Mouse (Mus musculus) C2C12 (cell line): ENCODE data around the gene Tcp10b. TPM values are rescaled to one million over a fixed set of nuclear protein-coding genes. Genes with fewer than 3 reads are reported as not detected.
"Not testable (repeated sequence)": the region's sequence is repeated elsewhere in the genome, so short reads cannot be mapped to it uniquely, and the experiment has no call there.

Experiments used
- H3K27me3 ChIP-seq: one replicate; pipeline ENCODE4 v1.6.1; 2011; ENCODE audit not compliant: control insufficient read depth, insufficient read depth, insufficient read length
- H3K36me3 ChIP-seq: one replicate; pipeline ENCODE4 v1.6.1; 2011; ENCODE audit not compliant: control insufficient read depth, insufficient read depth
- H3K4me3 ChIP-seq: one replicate; pipeline ENCODE4 v1.5.1; 2011; ENCODE audit warnings: mild to moderate bottlenecking, control low read depth; ENCODE audit not compliant: poor library complexity, insufficient read depth, severe bottlenecking
- H3K79me2 ChIP-seq: one replicate; pipeline ENCODE4 v1.6.1; 2011; ENCODE audit not compliant: control insufficient read depth, insufficient read depth
- H3K79me3 ChIP-seq: one replicate; pipeline ENCODE4 v1.6.1; 2011; ENCODE audit warnings: low read depth, control low read depth
- H3ac ChIP-seq: one replicate; pipeline ENCODE3; 2011; ENCODE audit warnings: low read depth; ENCODE audit not compliant: control insufficient read depth, insufficient read length
- CEBPB ChIP-seq: IDR thresholded peaks from one replicate; pipeline ENCODE4 v1.6.1; 2011; ENCODE audit warnings: low read depth, mild to moderate bottlenecking, control low read depth, moderate library complexity
- CTCF ChIP-seq: IDR thresholded peaks from one replicate; pipeline ENCODE4 v1.5.1; 2011; ENCODE audit not compliant: control insufficient read depth, insufficient read depth, insufficient read length
- FOSL1 ChIP-seq: IDR thresholded peaks from one replicate; pipeline ENCODE4 v1.8.0; 2011; ENCODE audit warnings: mild to moderate bottlenecking, low read length; ENCODE audit not compliant: poor library complexity, insufficient read depth, severe bottlenecking
- MAX ChIP-seq: IDR thresholded peaks from one replicate; pipeline ENCODE4 v1.6.1; 2011; ENCODE audit warnings: mild to moderate bottlenecking, control low read depth
- MYOD1 ChIP-seq: IDR thresholded peaks from one replicate; pipeline ENCODE4 v1.6.1; 2011; ENCODE audit warnings: low read depth; ENCODE audit not compliant: control insufficient read depth, insufficient read length
- MYOG ChIP-seq: IDR thresholded peaks from one replicate; pipeline ENCODE4 v1.6.1; 2011; ENCODE audit not compliant: control insufficient read depth, insufficient read length; ENCODE audit errors: extremely low read depth
- USF1 ChIP-seq: IDR thresholded peaks from one replicate; pipeline ENCODE4 v1.6.1; 2011; ENCODE audit warnings: low read depth, mild to moderate bottlenecking, control low read depth, moderate library complexity
- long read RNA-seq, 2 experiments: library from polyadenylated mRNA; unstranded; transcript quantifications; one replicate each; pipeline ENCODE4 v2.0.0; 2019 to 2020
- polyA plus RNA-seq: library from polyadenylated mRNA; unstranded; fragments of >200 nt; fragmentation: generic; extraction: Trizol; gene quantifications from one replicate; pipeline ENCODE4 v1.2.1, GENCODE M21; 2012; ENCODE audit warnings: missing spikeins

The Tcp10b gene
- polyA plus RNA-seq = not detected
- long read RNA-seq, experiment 1 = 0 reads
- long read RNA-seq, experiment 2 = 0 reads

- not testable (repeated sequence) for H3K36me3 ChIP-seq, H3ac ChIP-seq, H3K4me3 ChIP-seq, H3K79me2 ChIP-seq, H3K27me3 ChIP-seq, H3K79me3 ChIP-seq
These were observed at the start of gene Tcp10b for GRCm38 (mm10) chr17:13060804-13061203. Gene Tcp10b, plus strand, starts transcription at chr17:13061104.

- H3ac ChIP-seq = no peak overlapping the region
- H3K79me2 ChIP-seq = peaks cover 13% of the 10 kb centered on the region
- no peaks in the 10 kb centered on the region for H3K27me3 ChIP-seq
- H3K4me3 ChIP-seq = no peak overlapping the region
- H3K36me3 ChIP-seq = peaks cover 42% of the 10 kb centered on the region
- TF ChIP-seq MYOG (no peak), USF1 (no peak), CEBPB (no peak), MAX (no peak), MYOD1 (no peak), CTCF (no peak), FOSL1 (no peak)
- H3K79me3 ChIP-seq = peaks cover 7% of the 10 kb centered on the region
These were observed 47.6 kb upstream of the Tcp10b start for GRCm38 (mm10) chr17:13013316-13013715.

GRCm38 (mm10) chr17:13036627-13037192, 24.2 kb upstream of the Tcp10b start:
- not testable (repeated sequence) for H3K79me2 ChIP-seq

GRCm38 (mm10) chr17:13043846-13044673, 16.8 kb upstream of the Tcp10b start:
- not testable (repeated sequence) for H3K27me3 ChIP-seq, H3ac ChIP-seq, H3K36me3 ChIP-seq, H3K79me3 ChIP-seq, H3K79me2 ChIP-seq, H3K4me3 ChIP-seq

More at GRCm38 (mm10) chr17:13036627-13037192, 24.2 kb upstream of the Tcp10b start:
- not testable (repeated sequence) for H3K36me3 ChIP-seq, H3K4me3 ChIP-seq, H3K79me3 ChIP-seq, H3K27me3 ChIP-seq, H3ac ChIP-seq

GRCm38 (mm10) chr17:13052124-13052813, 8.6 kb upstream of the Tcp10b start, which contains the start of gene Gpr31b:
Gene Gpr31b, minus strand, starts transcription at chr17:13052296.
- not testable (repeated sequence) for H3K4me3 ChIP-seq, H3K36me3 ChIP-seq, H3K79me2 ChIP-seq, H3K27me3 ChIP-seq, H3ac ChIP-seq, H3K79me3 ChIP-seq

- H3K27me3 ChIP-seq, H3K4me3 ChIP-seq: not testable (repeated sequence)
These were observed 2.0 kb downstream of the Tcp10b start for GRCm38 (mm10) chr17:13062882-13063281.

GRCm38 (mm10) chr17:13067864-13068385, 7.0 kb downstream of the Tcp10b start:
- not testable (repeated sequence) for H3K27me3 ChIP-seq, H3K79me2 ChIP-seq, H3K36me3 ChIP-seq, H3K79me3 ChIP-seq, H3K4me3 ChIP-seq, H3ac ChIP-seq

More at GRCm38 (mm10) chr17:13062882-13063281, 2.0 kb downstream of the Tcp10b start:
- H3ac ChIP-seq, H3K79me2 ChIP-seq, H3K79me3 ChIP-seq, H3K36me3 ChIP-seq: not testable (repeated sequence)

GRCm38 (mm10) chr17:13069227-13069626, 8.3 kb downstream of the Tcp10b start:
- H3K36me3 ChIP-seq, H3K79me2 ChIP-seq, H3K27me3 ChIP-seq, H3K4me3 ChIP-seq, H3K79me3 ChIP-seq, H3ac ChIP-seq: not testable (repeated sequence)

- H3K79me3 ChIP-seq, H3ac ChIP-seq, H3K27me3 ChIP-seq, H3K79me2 ChIP-seq, H3K36me3 ChIP-seq, H3K4me3 ChIP-seq: not testable (repeated sequence)
These were observed 30.6 kb downstream of the Tcp10b start for GRCm38 (mm10) chr17:13091510-13091909.
